9 mouse cellular contexts compared by ENCODE assay signal in genomic region chr5:127241925-127242762, GRCm38 (mm10). TPM values are rescaled to one million over a fixed set of nuclear protein-coding genes. Genes with fewer than 3 reads are reported as not detected.
DNase-seq lines count a peak whose midpoint lies in the region; ATAC-seq and TF ChIP-seq lines count a peak whose summit lies in the region.
"Had no signal": no experiment of that assay in that cellular context is flagged by ENCODE, and none has a peak within 500 bp of the region (broad histone marks: within the 10 kb centered on the region; RNA-seq: fewer than 3 reads in every experiment).

No protein-coding gene starts in this region.

- no peak overlapping the region for H3K27ac ChIP-seq in heart, embryonic 12.5 days (ENCODE audit: poor library complexity, severe bottlenecking)
- no peak overlapping the region for H3K27ac ChIP-seq in heart, adult 2 months
- H3K27ac ChIP-seq in embryonic facial prominence, embryonic 14.5 days (replicated peaks; ENCODE audit: low read depth, low read length) = peak overlapping the region; percentile 61
- H3K27ac ChIP-seq in limb, embryonic 11.5 days (replicated peaks; ENCODE audit: low read depth, low read length) = peak overlapping the region; percentile 73
- H3K27ac ChIP-seq in neural tube, embryonic 13.5 days (replicated peaks) = 0 out of 2 replicates have a peak overlapping the region, but pooled peaks have one; percentile 1

- H3K27me3 ChIP-seq in heart, embryonic 12.5 days (replicated peaks) = peaks cover 65% of the 10 kb centered on the region
- peaks cover 20% of the 10 kb centered on the region for H3K27me3 ChIP-seq in heart, adult 2 months (ENCODE audit: control insufficient read depth, insufficient read depth, low read length)
- peaks cover 19% of the 10 kb centered on the region for H3K27me3 ChIP-seq in embryonic facial prominence, embryonic 14.5 days (replicated peaks; ENCODE audit: control insufficient read depth, insufficient read depth, low read length)
- no peaks in the 10 kb centered on the region for H3K27me3 ChIP-seq in limb, embryonic 11.5 days (ENCODE audit: control insufficient read depth, insufficient read depth, low read length)
- peaks cover 51% of the 10 kb centered on the region for H3K27me3 ChIP-seq in neural tube, embryonic 13.5 days

- under 1% methylated on average over 59 of the region's 73 CpGs for WGBS in heart, embryonic 12.5 days
- WGBS in heart, adult 2 months = 1% methylated on average over 71 of the region's 73 CpGs
- WGBS in embryonic facial prominence, embryonic 14.5 days = under 1% methylated on average over 50 of the region's 73 CpGs
- under 1% methylated on average over 71 of the region's 73 CpGs for whole genome bisulfite sequencing in limb, embryonic 11.5 days
- WGBS in neural tube, embryonic 13.5 days = under 1% methylated on average over 73 of the region's 73 CpGs

- H3K4me3 ChIP-seq in heart, embryonic 12.5 days = peak overlapping the region; percentile 71
- no peak overlapping the region for H3K4me3 ChIP-seq in heart, adult 2 months
- H3K4me3 ChIP-seq in embryonic facial prominence, embryonic 14.5 days (ENCODE audit: low read depth, low read length) = peak overlapping the region; percentile 77
- H3K4me3 ChIP-seq in limb, embryonic 11.5 days (ENCODE audit: low read depth, low read length) = peak overlapping the region; percentile 74
- peak overlapping the region; percentile 64 for H3K4me3 ChIP-seq in neural tube, embryonic 13.5 days

- DNase-seq in heart, adult 2 months = no peak
- peak; percentile 29 for DNase-seq in WW6 (ENCODE audit: low read depth, low spot score)
- DNase-seq in embryonic facial prominence, embryonic 14.5 days (ENCODE audit: low spot score) = peak; percentile 24
- DNase-seq in limb, embryonic 11.5 days (ENCODE audit: low spot score) = peak; percentile 76
- no peak for DNase-seq in layer of hippocampus, adult 11-12 months (ENCODE audit: low spot score)

- H3K79me2 ChIP-seq in heart, adult 2 months (replicated peaks; ENCODE audit: control insufficient read depth, insufficient read depth, low read length) = no peaks in the 10 kb centered on the region

- H3K4me1 ChIP-seq in heart, embryonic 12.5 days (replicated peaks) = peaks cover 19% of the 10 kb centered on the region
- no peaks in the 10 kb centered on the region for H3K4me1 ChIP-seq in heart, adult 2 months (ENCODE audit: control insufficient read depth, insufficient read depth, low read length)
- peaks cover 10% of the 10 kb centered on the region for H3K4me1 ChIP-seq in embryonic facial prominence, embryonic 14.5 days (ENCODE audit: control insufficient read depth, insufficient read depth, low read length)
- H3K4me1 ChIP-seq in limb, embryonic 11.5 days (ENCODE audit: control insufficient read depth, insufficient read depth, low read length) = peaks cover 27% of the 10 kb centered on the region
- peaks cover 37% of the 10 kb centered on the region for H3K4me1 ChIP-seq in neural tube, embryonic 13.5 days (replicated peaks)

- intact Hi-C loops in heart, adult 2 months (cut with DNase I) = no loop called here

- peak; percentile 68 for ATAC-seq in heart, embryonic 12.5 days (ENCODE audit: insufficient number of reproducible peaks, low FRiP score)
- ATAC-seq in embryonic facial prominence, embryonic 14.5 days (ENCODE audit: low read depth) = peak; percentile 79
- ATAC-seq in limb, embryonic 11.5 days (ENCODE audit: insufficient number of reproducible peaks, low FRiP score, low TSS enrichment, low read depth) = peak; percentile 70
- ATAC-seq in neural tube, embryonic 13.5 days (ENCODE audit: low read depth) = peak; percentile 73
- no peak for ATAC-seq in monocyte, adult 5-6 weeks (replicated peaks; ENCODE audit: insufficient number of reproducible peaks, low FRiP score, low TSS enrichment, poor library complexity, severe bottlenecking)

- TF ChIP-seq CTCF in heart, adult 2 months (IDR thresholded peaks at IDR 0.05) = no peak

- no peak for TF ChIP-seq POLR2A in heart, adult 2 months (IDR thresholded peaks at IDR 0.05; ENCODE audit: insufficient read depth, low read depth, low read length)

- peak overlapping the region; percentile 69 for H3K9ac ChIP-seq in heart, embryonic 12.5 days
- H3K9ac ChIP-seq in heart, adult 2 months (ENCODE audit: low read depth, low read length) = no peak overlapping the region
- H3K9ac ChIP-seq in embryonic facial prominence, embryonic 14.5 days (ENCODE audit: low read depth, low read length) = peak overlapping the region; percentile 72
- peak overlapping the region; percentile 76 for H3K9ac ChIP-seq in limb, embryonic 11.5 days (ENCODE audit: low read length)
- H3K9ac ChIP-seq in neural tube, embryonic 13.5 days = peak overlapping the region; percentile 65

- TF ChIP-seq EP300 in heart, adult 2 months (IDR thresholded peaks at IDR 0.05; ENCODE audit: insufficient read depth, low read depth, low read length) = no peak

- peak overlapping the region; percentile 91 for H3K4me2 ChIP-seq in heart, embryonic 12.5 days
- peak overlapping the region; percentile 83 for H3K4me2 ChIP-seq in embryonic facial prominence, embryonic 14.5 days (ENCODE audit: low read depth, low read length)
- peak overlapping the region; percentile 85 for H3K4me2 ChIP-seq in limb, embryonic 11.5 days (ENCODE audit: low read depth, severe bottlenecking)
- H3K4me2 ChIP-seq in neural tube, embryonic 13.5 days = peak overlapping the region; percentile 83

- no peaks in the 10 kb centered on the region for H3K36me3 ChIP-seq in heart, embryonic 12.5 days
- no peaks in the 10 kb centered on the region for H3K36me3 ChIP-seq in heart, adult 2 months (ENCODE audit: control insufficient read depth, insufficient read depth, low read length)
- no peaks in the 10 kb centered on the region for H3K36me3 ChIP-seq in embryonic facial prominence, embryonic 14.5 days (ENCODE audit: control insufficient read depth, insufficient read depth, low read length)
- no peaks in the 10 kb centered on the region for H3K36me3 ChIP-seq in limb, embryonic 11.5 days (ENCODE audit: control insufficient read depth, insufficient read depth, low read length)
- H3K36me3 ChIP-seq in neural tube, embryonic 13.5 days = no peaks in the 10 kb centered on the region
- H3K36me3 ChIP-seq: G1E had no signal

- no peaks in the 10 kb centered on the region for H3K9me3 ChIP-seq in heart, embryonic 12.5 days (replicated peaks)
- peaks cover 11% of the 10 kb centered on the region for H3K9me3 ChIP-seq in embryonic facial prominence, embryonic 14.5 days (ENCODE audit: control insufficient read depth, low read length)
- H3K9me3 ChIP-seq in limb, embryonic 11.5 days (ENCODE audit: control insufficient read depth, low read length) = peaks cover 3% of the 10 kb centered on the region; the same call in 1 of the 2 replicates
- H3K9me3 ChIP-seq in neural tube, embryonic 13.5 days = no peaks in the 10 kb centered on the region

RNA-seq across cellular contexts. Expression of gene Tmem132c, which starts 0.5 kb away (rescaled TPM):
- polyA plus RNA-seq in heart, embryonic 12.5 days (2016; fragmentation: Nextera tagmentation; extraction: Ambion mirVana) = 3.4 and 3.6 TPM in 2 replicates
- total RNA-seq in heart, adult 2 months (2021) = under 1 TPM in 1 of 2 experiments, not detected in 1; 0.14 TPM
- polyA plus RNA-seq in heart, adult 2 months (2012; rRNA removed) = 0.43 and 0.53 TPM in 2 replicates
- 22.3 and 26.6 TPM in 2 replicates for polyA plus RNA-seq in embryonic facial prominence, embryonic 14.5 days (2014; fragmentation: Nextera tagmentation; extraction: Ambion mirVana)
- 34.6 and 38.6 TPM in 2 replicates for polyA plus RNA-seq in limb, embryonic 11.5 days (2014; fragmentation: Nextera tagmentation; extraction: Ambion mirVana)
- polyA plus RNA-seq in neural tube, embryonic 13.5 days (2015; fragmentation: Nextera tagmentation; extraction: Ambion mirVana) = 13.5 and 13.7 TPM in 2 replicates
- total RNA-seq in monocyte, adult 5-6 weeks (2017) = not detected in 3 replicates
- total RNA-seq: G1E had no signal
- polyA plus RNA-seq: G1E had no signal

Comparison
In these comparisons a context has a peak if more than half of its experiments do, and no peak if none do; other contexts are left out.
1. H3K27ac ChIP-seq: peak in embryonic facial prominence, embryonic 14.5 days (single experiment), limb, embryonic 11.5 days (single experiment) and neural tube, embryonic 13.5 days (single experiment); none in heart, embryonic 12.5 days (single experiment) and heart, adult 2 months (single experiment).
2. DNase-seq: peak in WW6 (single experiment), embryonic facial prominence, embryonic 14.5 days (single experiment) and limb, embryonic 11.5 days (single experiment); none in heart, adult 2 months (0 of 2) and layer of hippocampus, adult 11-12 months (single experiment).
3. Peak in every context shown above with its lines, with median percentiles within 50 percentile points of each other: H3K4me2 ChIP-seq.